Mouse (Mus musculus) layer of hippocampus, adult 18-20 months (tissue): Measurements from ENCODE around the gene Gm21746. TPM values are rescaled to one million over a fixed set of nuclear protein-coding genes. Genes with fewer than 3 reads are reported as not detected.
"Not testable (repeated sequence)": the region's sequence is repeated elsewhere in the genome, so short reads cannot be mapped to it uniquely, and the experiment has no call there.

Source experiments
- DNase-seq, 2 experiments: peaks; one replicate each; pipeline ENCODE4 v3.0.0; 2022; ENCODE audit warnings: low spot score in 2 of 2
- long read RNA-seq: library from polyadenylated mRNA; stranded (forward); transcript quantifications from one replicate; pipeline ENCODE4 v2.0.0, GENCODE M21; 2021
- total RNA-seq, 2 experiments: library from RNA; stranded (reverse); gene quantifications; 2 replicates each; pipeline ENCODE4 v1.2.3; 2021

Gene Gm21746
- total RNA-seq: not detected
- long read RNA-seq: 0 reads

GRCm38 (mm10) chrY:6237895-6238294 lies at the start of gene Gm21746:
Gm21746 (minus strand) TSS chrY:6237995.
- DNase-seq: not testable (repeated sequence)

- DNase-seq: not testable (repeated sequence)
These were observed 29.0 kb upstream of the Gm21746 start, which contains the start of gene Gm20873 for GRCm38 (mm10) chrY:6266798-6267197. Gm20873 (plus strand) TSS chrY:6267098.

Other genes starting within 250 kb of the Gm21746 start
- not detected for gene Gm20873, start 29.1 kb upstream of the Gm21746 start, total RNA-seq